Mouse (Mus musculus): ENCODE data around the gene Nrl. TPM values are rescaled to one million over a fixed set of nuclear protein-coding genes. Genes with fewer than 3 reads are reported as not detected.

The Nrl gene
- polyA plus RNA-seq, 2 experiments, result not detected

DNA sequence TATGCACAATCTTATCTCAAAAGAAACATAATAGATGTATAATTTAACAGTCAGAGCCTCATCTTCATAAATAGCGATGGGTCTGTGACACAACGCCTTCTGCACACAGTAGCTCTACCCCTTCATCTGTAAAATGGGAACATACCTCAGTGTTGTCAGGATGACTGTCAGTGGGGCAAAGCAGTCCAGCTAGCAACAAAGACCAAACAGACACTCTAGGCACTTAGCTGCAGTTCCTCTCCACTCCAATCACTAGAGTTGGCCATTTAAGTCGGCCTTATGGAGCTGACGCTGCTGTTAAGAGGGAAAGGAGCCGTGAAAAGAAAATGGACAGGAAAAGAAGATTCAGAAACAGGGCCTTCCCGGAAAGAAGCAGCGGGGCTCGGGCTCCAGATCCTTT, 27.0 kb upstream of the Nrl start:
- DNase-seq (ENCODE audit: low read depth in 3 of 3, low spot score in 3 of 3) (no peak), ATAC-seq (ENCODE audit: insufficient read depth) (no peak)
- Histone ChIP-seq H3K27ac (no peak overlapping the region), H3K4me3 (ENCODE audit: insufficient read depth in 1 of 2, low read depth in 2 of 2, low read length in 2 of 2) (no peak overlapping the region), H3K4me1 (replicated peaks; ENCODE audit: control insufficient read depth in 2 of 2, insufficient read depth in 2 of 2, low read length in 1 of 2) (peaks cover 4 to 12% of the 10 kb centered on the region in 2 experiments), H3K27me3 (ENCODE audit: control insufficient read depth, insufficient read depth, low read length) (no peaks in the 10 kb centered on the region), H3K9ac (replicated peaks) (no peak overlapping the region), H3K4me2 (ENCODE audit: low read depth) (no peak overlapping the region), H3K9me3 (ENCODE audit: control insufficient read depth, low read length) (no peaks in the 10 kb centered on the region), H3K36me3 (replicated peaks; ENCODE audit: control insufficient read depth, insufficient read depth, low read depth) (peaks cover 25% of the 10 kb centered on the region)
- 80% methylated on average over 8 of the region's 8 CpGs for WGBS (ENCODE audit: insufficient replicate concordance)
- TF ChIP-seq CTCF (IDR thresholded peaks at IDR 0.05; ENCODE audit: low read depth) (no peak), EP300 (IDR thresholded peaks at IDR 0.05; ENCODE audit: low read depth) (no peak)

DNA sequence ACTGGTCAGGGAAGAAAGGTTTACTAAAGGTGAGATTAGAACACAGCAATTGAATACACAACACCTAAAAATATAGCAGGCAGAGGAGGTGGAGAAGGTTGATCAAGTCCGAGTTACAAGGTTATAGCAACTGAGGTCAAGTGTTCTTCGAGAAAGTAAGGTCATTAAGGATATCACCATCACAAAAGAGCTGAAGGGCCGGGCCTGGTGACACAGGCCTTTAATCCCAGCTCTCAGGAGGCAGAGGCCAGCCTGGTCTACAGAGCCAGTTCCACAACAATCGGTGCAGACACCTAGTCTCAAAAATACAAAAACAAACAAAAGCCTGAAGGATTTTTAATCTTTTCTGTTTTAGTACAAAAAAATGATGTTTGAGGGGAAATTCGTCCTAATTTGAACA, 26.6 kb upstream of the Nrl start:
- Histone ChIP-seq H3K4me3 (ENCODE audit: insufficient read depth in 1 of 2, low read depth in 2 of 2, low read length in 2 of 2) (no peak overlapping the region), H3K27ac (no peak overlapping the region), H3K4me2 (ENCODE audit: low read depth) (no peak overlapping the region), H3K27me3 (ENCODE audit: control insufficient read depth, insufficient read depth, low read length) (no peaks in the 10 kb centered on the region), H3K4me1 (replicated peaks; ENCODE audit: control insufficient read depth in 2 of 2, insufficient read depth in 2 of 2, low read length in 1 of 2) (peaks cover 3 to 9% of the 10 kb centered on the region in 2 experiments), H3K9ac (replicated peaks) (no peak overlapping the region), H3K36me3 (replicated peaks; ENCODE audit: control insufficient read depth, insufficient read depth, low read depth) (peaks cover 25% of the 10 kb centered on the region), H3K9me3 (ENCODE audit: control insufficient read depth, low read length) (no peaks in the 10 kb centered on the region)
- 70% methylated on average over 5 of the region's 5 CpGs for WGBS (ENCODE audit: insufficient replicate concordance)
- no peak for ATAC-seq (ENCODE audit: insufficient read depth)
- no peak for DNase-seq (ENCODE audit: low read depth in 3 of 3, low spot score in 3 of 3)
- TF ChIP-seq EP300 (IDR thresholded peaks at IDR 0.05; ENCODE audit: low read depth), result no peak
- no peak for TF ChIP-seq CTCF (IDR thresholded peaks at IDR 0.05; ENCODE audit: low read depth)

DNA sequence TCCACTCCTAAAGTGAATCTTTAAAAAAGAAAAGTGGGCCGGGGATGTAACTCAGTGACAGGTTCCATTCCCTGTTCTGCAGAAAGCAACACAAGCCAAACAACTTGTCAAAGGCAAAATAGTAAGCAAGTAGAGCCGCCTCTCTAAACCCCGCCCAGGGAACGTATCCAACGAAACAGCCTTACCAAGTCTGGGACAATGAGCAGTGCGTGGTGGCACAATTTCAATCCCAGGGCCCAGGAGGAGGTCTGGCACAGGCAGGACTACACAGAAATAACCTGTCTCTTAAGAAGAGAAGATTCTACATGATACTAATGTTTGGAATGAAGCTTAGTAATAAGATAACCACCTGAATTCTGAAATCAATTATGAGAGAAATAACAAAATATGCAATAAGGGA, 25.4 kb upstream of the Nrl start:
- no peak for ATAC-seq (ENCODE audit: insufficient read depth)
- no peak overlapping the region for H3K9ac ChIP-seq (replicated peaks)
- DNase-seq (ENCODE audit: low read depth in 3 of 3, low spot score in 3 of 3), result no peak
- H3K36me3 ChIP-seq (replicated peaks; ENCODE audit: control insufficient read depth, insufficient read depth, low read depth), result peaks cover 28% of the 10 kb centered on the region
- WGBS (ENCODE audit: insufficient replicate concordance), result 83% methylated on average over 6 of the region's 6 CpGs
- H3K27me3 ChIP-seq (ENCODE audit: control insufficient read depth, insufficient read depth, low read length), result no peaks in the 10 kb centered on the region
- no peak overlapping the region for H3K4me3 ChIP-seq (ENCODE audit: insufficient read depth in 1 of 2, low read depth in 2 of 2, low read length in 2 of 2)
- H3K27ac ChIP-seq, result no peak overlapping the region
- H3K4me2 ChIP-seq (ENCODE audit: low read depth), result no peak overlapping the region
- no peaks in the 10 kb centered on the region for H3K9me3 ChIP-seq (ENCODE audit: control insufficient read depth, low read length)
- no peak for TF ChIP-seq CTCF (IDR thresholded peaks at IDR 0.05; ENCODE audit: low read depth)
- TF ChIP-seq EP300 (IDR thresholded peaks at IDR 0.05; ENCODE audit: low read depth), result no peak
- peaks cover 0 to 4% of the 10 kb centered on the region in 2 experiments; a peak in 3 of 4 replicates for H3K4me1 ChIP-seq (replicated peaks; ENCODE audit: control insufficient read depth in 2 of 2, insufficient read depth in 2 of 2, low read length in 1 of 2)

- WGBS (ENCODE audit: insufficient replicate concordance), result 91% methylated on average over 9 of the region's 9 CpGs
- H3K9ac ChIP-seq (replicated peaks), result no peak overlapping the region
Observed at GRCm38 (mm10) chr14:55544334-55544733, 19.6 kb upstream of the Nrl start.

GRCm38 (mm10) chr14:55542268-55542667, 17.5 kb upstream of the Nrl start:
- ATAC-seq (ENCODE audit: insufficient read depth), result no peak
- Histone ChIP-seq H3K9me3 (ENCODE audit: control insufficient read depth, low read length) (no peaks in the 10 kb centered on the region), H3K4me1 (replicated peaks; ENCODE audit: control insufficient read depth in 2 of 2, insufficient read depth in 2 of 2, low read length in 1 of 2) (peaks cover 16 to 26% of the 10 kb centered on the region in 2 experiments), H3K4me2 (ENCODE audit: low read depth) (peak overlapping the region; percentile 73), H3K36me3 (replicated peaks; ENCODE audit: control insufficient read depth, insufficient read depth, low read depth) (peaks cover 16% of the 10 kb centered on the region), H3K27me3 (ENCODE audit: control insufficient read depth, insufficient read depth, low read length) (no peaks in the 10 kb centered on the region), H3K4me3 (ENCODE audit: insufficient read depth in 1 of 2, low read depth in 2 of 2, low read length in 2 of 2) (0 out of 4 replicates have a peak overlapping the region, but pooled peaks of 1 of the 2 experiments have one; percentile 12), H3K27ac (no peak overlapping the region), H3K9ac (replicated peaks) (no peak overlapping the region)
- 0 out of 2 replicates have a peak, but pooled peaks have one; percentile 28 for TF ChIP-seq EP300 (IDR thresholded peaks at IDR 0.05; ENCODE audit: low read depth)
- peak; percentile 36; the same call in 1 of the 2 replicates for TF ChIP-seq CTCF (IDR thresholded peaks at IDR 0.05; ENCODE audit: low read depth)
- no peak for DNase-seq (ENCODE audit: low read depth in 3 of 3, low spot score in 3 of 3)
- 71% methylated on average over 12 of the region's 12 CpGs for WGBS (ENCODE audit: insufficient replicate concordance)

More at GRCm38 (mm10) chr14:55544334-55544733, 19.6 kb upstream of the Nrl start:
- H3K9me3 ChIP-seq (ENCODE audit: control insufficient read depth, low read length), result no peaks in the 10 kb centered on the region
- peaks cover 13 to 21% of the 10 kb centered on the region in 2 experiments for H3K4me1 ChIP-seq (replicated peaks; ENCODE audit: control insufficient read depth in 2 of 2, insufficient read depth in 2 of 2, low read length in 1 of 2)
- no peaks in the 10 kb centered on the region for H3K27me3 ChIP-seq (ENCODE audit: control insufficient read depth, insufficient read depth, low read length)
- no peak for TF ChIP-seq EP300 (IDR thresholded peaks at IDR 0.05; ENCODE audit: low read depth)
- TF ChIP-seq CTCF (IDR thresholded peaks at IDR 0.05; ENCODE audit: low read depth), result no peak
- DNase-seq (ENCODE audit: low read depth in 3 of 3, low spot score in 3 of 3) (no peak), ATAC-seq (ENCODE audit: insufficient read depth) (no peak)
- no peak overlapping the region for H3K4me2 ChIP-seq (ENCODE audit: low read depth)
- peaks cover 36% of the 10 kb centered on the region for H3K36me3 ChIP-seq (replicated peaks; ENCODE audit: control insufficient read depth, insufficient read depth, low read depth)
- no peak overlapping the region for H3K4me3 ChIP-seq (ENCODE audit: insufficient read depth in 1 of 2, low read depth in 2 of 2, low read length in 2 of 2)
- no peak overlapping the region for H3K27ac ChIP-seq
